Mouse (Mus musculus) midbrain, embryonic 14.5 days (tissue): ENCODE results near the gene Spred1. TPM values are rescaled to one million over a fixed set of nuclear protein-coding genes. Genes with fewer than 3 reads are reported as not detected.
"Not testable (repeated sequence)": the region's sequence is repeated elsewhere in the genome, so short reads cannot be mapped to it uniquely, and the experiment has no call there.

Experiments used
- ATAC-seq: fragments of 200-750 bp; cut with Nextera tagmentation; 2 replicates; pipeline ENCODE4 v1.8.0; 2017; ENCODE audit warnings: moderate number of reproducible peaks, moderate library complexity; ENCODE audit not compliant: low FRiP score, low TSS enrichment
- DNase-seq: peaks from one replicate; pipeline ENCODE4 v3.0.0-alpha.2; 2015
- H3K27ac ChIP-seq: fragments of 300-500 bp; sonication (generic); replicated peaks from 2 replicates; pipeline ENCODE4 v1.5.1; 2014; ENCODE audit warnings: mild to moderate bottlenecking, low read depth, low read length, moderate library complexity
- H3K27me3 ChIP-seq: fragments of 300-500 bp; sonication (generic); 2 replicates; pipeline ENCODE4 v1.6.1; 2014; ENCODE audit warnings: low read length, control low read depth, mixed read lengths; ENCODE audit not compliant: control insufficient read depth, insufficient read depth
- H3K36me3 ChIP-seq: fragments of 300-500 bp; sonication (generic); 2 replicates; pipeline ENCODE4 v1.6.1; 2014; ENCODE audit warnings: low read length, control low read depth; ENCODE audit not compliant: control insufficient read depth, insufficient read depth
- H3K4me1 ChIP-seq: fragments of 300-500 bp; sonication (generic); 2 replicates; pipeline ENCODE4 v1.6.1; 2014; ENCODE audit warnings: mild to moderate bottlenecking, antibody characterized with exemption, low read length, control low read depth; ENCODE audit not compliant: control insufficient read depth, insufficient read depth
- H3K4me2 ChIP-seq: fragments of 300-500 bp; sonication (generic); 2 replicates; pipeline ENCODE4 v1.6.1; 2014; ENCODE audit warnings: mild to moderate bottlenecking, low read length, moderate library complexity
- H3K4me3 ChIP-seq: fragments of 300-500 bp; sonication (generic); replicated peaks from 2 replicates; pipeline ENCODE4 v1.5.1; 2014; ENCODE audit warnings: low read depth, low read length
- H3K9ac ChIP-seq: fragments of 300-500 bp; sonication (generic); replicated peaks from 2 replicates; pipeline ENCODE4 v1.6.1; 2014; ENCODE audit warnings: mild to moderate bottlenecking, low read length, moderate library complexity
- H3K9me3 ChIP-seq: fragments of 300-500 bp; sonication (generic); 2 replicates; pipeline ENCODE4 v1.6.1; 2016; ENCODE audit warnings: low read length, control low read depth, mixed read lengths; ENCODE audit not compliant: control insufficient read depth
- WGBS: fragments of 180-500 bp; shearing (Covaris S2); extraction: QIAGEN DNeasy Blood & Tissue Kit; methylation state at CpG from one replicate; pipeline ENCODE4 v1.1.7; 2014; 5-methylcytosine and 5-hydroxymethylcytosine counted together
- polyA plus RNA-seq: library from polyadenylated mRNA; unstranded; fragments of >200 nt; fragmentation: Nextera tagmentation; extraction: Ambion mirVana; gene quantifications from 2 replicates; pipeline ENCODE4 v1.2.1, GENCODE M21; 2014

Spred1 gene
- polyA plus RNA-seq, 1 experiment from 2014 or later = 18.9 TPM

GRCm38 (mm10) chr2:117123701-117124100, 2.5 kb downstream of the Spred1 start:
- Histone ChIP-seq H3K4me1 (peaks cover 27% of the 10 kb centered on the region), H3K27ac (no peak overlapping the region), H3K4me3 (peak overlapping the region; percentile 86), H3K4me2 (peak overlapping the region; percentile 84), H3K9ac (0 out of 2 replicates have a peak overlapping the region, but pooled peaks have one; percentile 16), H3K27me3 (no peaks in the 10 kb centered on the region), H3K9me3 (no peaks in the 10 kb centered on the region), H3K36me3 (no peaks in the 10 kb centered on the region)
- ATAC-seq = no peak
- DNase-seq = no peak
- WGBS = 22% methylated on average over 3 of the region's 3 CpGs

DNA sequence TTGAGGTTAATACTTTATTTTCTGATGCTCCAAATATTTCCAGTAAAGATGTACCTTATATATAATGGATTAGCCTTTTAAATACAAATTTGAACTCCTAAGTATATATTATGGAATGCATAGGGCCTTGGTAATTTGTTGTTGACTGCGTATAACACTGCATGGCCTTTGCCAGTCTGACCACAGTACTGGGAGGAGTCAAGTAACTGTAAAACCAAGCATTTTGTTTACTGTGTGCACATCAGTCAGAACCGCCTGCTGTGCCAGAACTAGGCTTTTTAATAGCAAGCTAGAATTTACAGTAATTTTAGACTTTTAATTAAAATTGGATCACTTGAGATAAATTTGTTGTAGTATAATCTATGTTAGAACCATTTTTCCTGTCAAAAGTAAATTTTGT, 3.7 kb downstream of the Spred1 start:
- Histone ChIP-seq H3K27me3 (no peaks in the 10 kb centered on the region), H3K4me3 (no peak overlapping the region), H3K36me3 (no peaks in the 10 kb centered on the region), H3K9me3 (no peaks in the 10 kb centered on the region), H3K27ac (no peak overlapping the region), H3K4me2 (peak overlapping the region; percentile 84), H3K9ac (no peak overlapping the region), H3K4me1 (peaks cover 17% of the 10 kb centered on the region)
- DNase-seq (no peak), ATAC-seq (no peak)
- WGBS = 78% methylated on average over 2 of the region's 2 CpGs

- no peak for ATAC-seq
- Histone ChIP-seq H3K9ac (no peak overlapping the region), H3K4me1 (peaks cover 7% of the 10 kb centered on the region; the same call in 1 of the 2 replicates), H3K27me3 (no peaks in the 10 kb centered on the region), H3K9me3 (no peaks in the 10 kb centered on the region), H3K4me3 (no peak overlapping the region), H3K36me3 (no peaks in the 10 kb centered on the region), H3K4me2 (no peak overlapping the region), H3K27ac (no peak overlapping the region)
- 92% methylated on average over 2 of the region's 2 CpGs for WGBS
- DNase-seq = no peak
Observed at GRCm38 (mm10) chr2:117129156-117129555, 8.0 kb downstream of the Spred1 start.

DNA sequence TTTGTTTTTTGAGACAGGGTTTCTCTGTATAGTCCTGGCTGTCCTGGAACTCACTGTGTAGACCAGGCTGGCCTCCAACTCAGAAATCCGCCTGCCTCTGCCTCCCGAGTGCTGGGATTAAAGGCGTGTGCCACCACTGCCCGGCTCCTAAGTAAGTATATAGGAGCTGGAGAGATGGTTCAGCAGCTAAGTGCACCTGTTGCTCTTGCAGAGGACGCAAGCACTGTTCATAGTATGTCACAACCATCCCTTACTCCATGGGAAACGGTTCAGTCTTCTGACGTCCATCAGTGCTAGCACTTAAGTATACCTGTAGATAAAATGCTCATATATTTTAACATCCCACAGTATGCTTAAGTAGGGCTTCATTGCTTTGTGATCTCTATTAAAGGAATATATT, 9.9 kb downstream of the Spred1 start:
- ATAC-seq, H3K4me1 ChIP-seq, H3K9me3 ChIP-seq, H3K27ac ChIP-seq, H3K4me2 ChIP-seq, H3K9ac ChIP-seq, H3K27me3 ChIP-seq, H3K4me3 ChIP-seq, H3K36me3 ChIP-seq, DNase-seq: not testable (repeated sequence)
- WGBS = 94% methylated on average over 7 of the region's 7 CpGs

DNA sequence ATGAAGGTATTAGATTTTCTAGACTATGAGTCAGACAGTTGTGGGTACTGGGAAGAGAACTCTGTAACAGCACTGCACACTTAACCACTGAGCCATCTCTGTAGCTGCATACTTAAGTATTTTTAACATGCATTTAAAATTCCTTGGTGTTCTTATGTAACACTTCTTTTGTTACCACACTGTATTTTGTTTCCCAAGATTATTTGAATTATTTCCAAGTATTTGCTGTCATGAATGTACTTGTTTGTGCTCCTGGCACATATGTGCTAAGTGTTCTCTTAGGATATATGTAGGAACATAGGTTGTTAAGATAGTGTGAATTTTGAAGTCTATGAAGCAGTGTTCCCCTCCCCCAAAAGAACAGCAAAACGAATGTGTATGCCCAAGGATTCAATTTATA, 10.7 kb downstream of the Spred1 start:
- Histone ChIP-seq H3K9me3 (no peaks in the 10 kb centered on the region), H3K36me3 (no peaks in the 10 kb centered on the region), H3K4me1 (no peaks in the 10 kb centered on the region), H3K27me3 (no peaks in the 10 kb centered on the region), H3K4me3 (no peak overlapping the region), H3K4me2 (no peak overlapping the region), H3K9ac (no peak overlapping the region), H3K27ac (no peak overlapping the region)
- 79% methylated on average over 1 of the region's 1 CpGs for WGBS
- no peak for ATAC-seq
- no peak for DNase-seq

DNA sequence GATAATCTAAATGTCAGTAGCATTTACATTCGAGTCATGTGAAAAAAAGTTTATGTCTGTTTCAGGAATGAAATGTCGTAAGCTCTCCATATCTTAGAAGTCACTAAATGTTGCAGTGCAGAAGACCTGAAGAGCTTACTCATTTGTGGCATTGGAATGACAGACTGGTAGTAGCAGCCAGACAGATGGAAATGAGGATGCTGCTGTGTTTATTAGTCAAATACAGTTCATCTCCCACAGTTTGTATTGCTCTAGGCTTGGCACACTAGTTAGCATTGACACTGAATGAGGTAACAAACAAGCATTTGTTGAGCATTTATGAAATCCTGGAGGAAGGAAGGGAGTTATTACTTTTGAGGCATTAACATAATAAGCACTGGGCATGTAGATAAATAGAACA, 12.4 kb downstream of the Spred1 start:
- 88% methylated on average over 2 of the region's 2 CpGs for WGBS
- Histone ChIP-seq H3K9me3 (no peaks in the 10 kb centered on the region), H3K27ac (no peak overlapping the region), H3K36me3 (no peaks in the 10 kb centered on the region), H3K27me3 (no peaks in the 10 kb centered on the region), H3K9ac (no peak overlapping the region), H3K4me3 (no peak overlapping the region), H3K4me1 (no peaks in the 10 kb centered on the region), H3K4me2 (no peak overlapping the region)
- ATAC-seq (no peak), DNase-seq (no peak)

DNA sequence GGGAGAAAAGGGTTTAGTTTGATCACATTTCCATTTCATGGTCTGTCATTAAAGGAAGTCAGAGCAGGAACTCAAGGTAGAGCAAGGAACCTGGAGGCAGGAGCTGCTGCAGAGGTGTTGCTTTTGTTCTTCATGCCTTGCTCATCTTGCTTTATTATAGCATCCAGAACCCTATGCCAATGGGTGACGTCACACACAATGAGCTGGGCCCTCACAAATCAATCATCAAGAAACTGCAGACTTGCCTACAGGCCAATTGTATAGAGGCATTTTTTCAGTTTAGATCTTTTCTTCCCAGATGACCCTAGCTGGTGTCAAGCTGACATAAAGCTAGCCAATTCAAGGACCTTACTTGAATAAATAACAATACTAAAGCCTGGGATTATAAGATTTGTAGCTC, 16.6 kb downstream of the Spred1 start:
- ATAC-seq (no peak), DNase-seq (no peak)
- Histone ChIP-seq H3K27me3 (no peaks in the 10 kb centered on the region), H3K36me3 (no peaks in the 10 kb centered on the region), H3K4me1 (peaks cover 13% of the 10 kb centered on the region), H3K4me3 (no peak overlapping the region), H3K4me2 (no peak overlapping the region), H3K27ac (no peak overlapping the region), H3K9ac (no peak overlapping the region), H3K9me3 (no peaks in the 10 kb centered on the region)
- 13% methylated on average over 1 of the region's 1 CpGs for WGBS

DNA sequence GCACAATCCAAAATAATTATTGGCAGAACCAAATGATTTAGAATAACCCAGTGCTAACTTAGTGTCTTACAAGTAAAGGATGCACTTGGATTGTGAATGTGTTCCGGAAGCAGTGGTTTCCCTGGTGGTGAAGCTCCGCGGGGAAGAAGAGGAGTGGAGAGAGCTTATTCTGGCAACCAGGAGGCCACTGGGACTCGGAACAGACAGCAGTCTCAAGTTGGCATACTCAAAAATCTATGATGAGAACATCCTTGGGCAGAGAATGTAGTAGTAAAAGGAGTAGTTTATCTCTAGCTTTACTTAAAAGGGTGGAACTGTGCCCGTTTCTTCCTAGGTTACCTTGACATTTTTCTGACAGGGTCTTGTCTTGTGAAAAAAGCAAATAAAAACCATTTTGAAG, 17.8 kb downstream of the Spred1 start:
- no peak for ATAC-seq
- Histone ChIP-seq H3K4me3 (no peak overlapping the region), H3K27ac (no peak overlapping the region), H3K36me3 (no peaks in the 10 kb centered on the region), H3K4me1 (peaks cover 13% of the 10 kb centered on the region), H3K27me3 (no peaks in the 10 kb centered on the region), H3K9me3 (no peaks in the 10 kb centered on the region), H3K4me2 (no peak overlapping the region), H3K9ac (no peak overlapping the region)
- 85% methylated on average over 5 of the region's 5 CpGs for WGBS
- no peak for DNase-seq

DNA sequence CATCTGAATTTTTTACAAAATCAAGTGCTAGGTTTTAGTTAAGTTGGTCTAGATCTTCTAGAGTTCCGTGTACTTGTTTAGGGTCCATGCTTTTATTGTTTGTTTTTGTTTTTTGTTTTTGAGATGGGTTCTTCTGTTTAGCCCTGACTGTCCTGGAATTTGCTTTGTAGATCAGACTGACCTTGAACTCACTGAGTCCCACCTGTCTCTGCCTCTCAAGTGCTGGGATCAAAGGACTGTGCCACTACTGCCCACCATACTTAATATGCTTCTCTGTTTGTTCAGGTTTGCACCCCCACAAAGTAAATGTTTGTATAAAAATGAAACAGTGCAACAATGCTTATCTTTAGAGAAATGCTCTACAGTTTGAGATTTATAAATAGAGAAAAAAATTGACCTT, 18.8 kb downstream of the Spred1 start:
- H3K27me3 ChIP-seq = no peaks in the 10 kb centered on the region
- no peaks in the 10 kb centered on the region for H3K9me3 ChIP-seq
- no peak overlapping the region for H3K4me3 ChIP-seq
- H3K27ac ChIP-seq = no peak overlapping the region
- H3K36me3 ChIP-seq = no peaks in the 10 kb centered on the region
- ATAC-seq (no peak), DNase-seq (no peak)
- no peak overlapping the region for H3K9ac ChIP-seq
- H3K4me1 ChIP-seq = peaks cover 13% of the 10 kb centered on the region
- 88% methylated on average over 1 of the region's 1 CpGs for WGBS
- H3K4me2 ChIP-seq = no peak overlapping the region
